Comparison of ENCODE assay signal across 9 mouse cellular contexts in genomic region chr6:107528877-107529864, GRCm38 (mm10). TPM values are rescaled to one million over a fixed set of nuclear protein-coding genes. Genes with fewer than 3 reads are reported as not detected.
DNase-seq lines count a peak whose midpoint lies in the region; ATAC-seq and TF ChIP-seq lines count a peak whose summit lies in the region.
"Had no signal": no experiment of that assay in that cellular context is flagged by ENCODE, and none has a peak within 500 bp of the region (broad histone marks: within the 10 kb centered on the region; RNA-seq: fewer than 3 reads in every experiment).

TSS of gene Lrrn1 (plus strand) at chr6:107529768.

- no peak within 1 kb of the TSS for H3K27ac ChIP-seq in lung, embryonic 14.5 days (ENCODE audit: low read depth)
- H3K27ac ChIP-seq in intestine, embryonic 16.5 days (ENCODE audit: low read length), result no peak within 1 kb of the TSS
- peak within 1 kb of the TSS; percentile 94 for H3K27ac ChIP-seq in neural tube, embryonic 15.5 days (replicated peaks)

- intact Hi-C loops in left cerebral cortex, postnatal 4 days (cut with DNase I), result no loop called here

- peak within 1 kb of the TSS; percentile 53 for H3K9ac ChIP-seq in lung, embryonic 14.5 days
- peak within 1 kb of the TSS; percentile 52 for H3K9ac ChIP-seq in intestine, embryonic 16.5 days (ENCODE audit: low read depth, low read length)
- peak within 1 kb of the TSS; percentile 96 for H3K9ac ChIP-seq in neural tube, embryonic 15.5 days (replicated peaks)

- H3K4me1 ChIP-seq in lung, embryonic 14.5 days (ENCODE audit: insufficient read depth), result peaks cover 5% of the 10 kb centered on the region
- H3K4me1 ChIP-seq in intestine, embryonic 16.5 days (ENCODE audit: control insufficient read depth, insufficient read depth, low read length), result 0 out of 2 replicates have a peak, but pooled peaks cover 4% of the 10 kb centered on the region
- H3K4me1 ChIP-seq in neural tube, embryonic 15.5 days, result peaks cover 27% of the 10 kb centered on the region

- H3K36me3 ChIP-seq in lung, embryonic 14.5 days (ENCODE audit: insufficient read depth), result no peaks in the 10 kb centered on the region
- H3K36me3 ChIP-seq in intestine, embryonic 16.5 days (ENCODE audit: control insufficient read depth, insufficient read depth, low read length), result no peaks in the 10 kb centered on the region
- no peaks in the 10 kb centered on the region for H3K36me3 ChIP-seq in neural tube, embryonic 15.5 days
- H3K36me3 ChIP-seq: G1E had no signal

- no peaks in the 10 kb centered on the region for H3K9me3 ChIP-seq in lung, embryonic 14.5 days (ENCODE audit: low read depth, low read length)
- H3K9me3 ChIP-seq in intestine, embryonic 16.5 days (ENCODE audit: control insufficient read depth, low read length), result no peaks in the 10 kb centered on the region
- no peaks in the 10 kb centered on the region for H3K9me3 ChIP-seq in neural tube, embryonic 15.5 days (replicated peaks)

- whole genome bisulfite sequencing in lung, embryonic 14.5 days, result 5% methylated on average over 36 of the region's 43 CpGs
- 4% methylated on average over 35 of the region's 43 CpGs for WGBS in intestine, embryonic 16.5 days
- 3% methylated on average over 30 of the region's 43 CpGs for WGBS in neural tube, embryonic 15.5 days

- ATAC-seq in lung, embryonic 14.5 days (ENCODE audit: insufficient read depth), result peak; percentile 93
- peak; percentile 92 for ATAC-seq in intestine, embryonic 16.5 days
- ATAC-seq in neural tube, embryonic 15.5 days (ENCODE audit: low FRiP score), result peak; percentile 96
- ATAC-seq in inflammation-experienced regulatory T-cells, adult 6 months, result no peak

- peaks cover 25% of the 10 kb centered on the region for H3K27me3 ChIP-seq in lung, embryonic 14.5 days (ENCODE audit: insufficient read depth, low read length)
- H3K27me3 ChIP-seq in intestine, embryonic 16.5 days (replicated peaks; ENCODE audit: control insufficient read depth, insufficient read depth, low read length), result peaks cover 6% of the 10 kb centered on the region; the same call in 1 of the 2 replicates
- no peaks in the 10 kb centered on the region for H3K27me3 ChIP-seq in neural tube, embryonic 15.5 days (replicated peaks)

- DNase-seq in lung, embryonic 14.5 days, result peak; percentile 73
- no peak for DNase-seq in lung, postnatal 25 days (ENCODE audit: low spot score)
- DNase-seq in cerebellum, adult 8-10 months, result peak; percentile 83
- peak; percentile 75 for DNase-seq in forelimb bud, embryonic 11.5 days (ENCODE audit: low read depth, low spot score)
- DNase-seq in left cerebral cortex, postnatal 4 days, result peak; percentile 91

- H3K4me3 ChIP-seq in lung, embryonic 14.5 days (ENCODE audit: low read depth, low read length), result peak within 1 kb of the TSS; percentile 57
- peak within 1 kb of the TSS; percentile 59 for H3K4me3 ChIP-seq in intestine, embryonic 16.5 days (ENCODE audit: low read length)
- H3K4me3 ChIP-seq in neural tube, embryonic 15.5 days (replicated peaks), result peak within 1 kb of the TSS; percentile 87

- 0 out of 2 replicates have a peak, but pooled peaks have one; percentile 3 for TF ChIP-seq CTCF in lung, embryonic 14.5 days (IDR thresholded peaks at IDR 0.05; ENCODE audit: low read depth)

- H3K4me2 ChIP-seq in lung, embryonic 14.5 days, result peak within 1 kb of the TSS; percentile 98
- H3K4me2 ChIP-seq in intestine, embryonic 16.5 days (ENCODE audit: low read depth, low read length), result peak within 1 kb of the TSS; percentile 98
- peak within 1 kb of the TSS; percentile 69 for H3K4me2 ChIP-seq in neural tube, embryonic 15.5 days

RNA-seq across cellular contexts. Expression of gene Lrrn1, which starts in this region (rescaled TPM):
- 12.8 and 13.5 TPM in 2 replicates for polyA plus RNA-seq in lung, embryonic 14.5 days (2014; fragmentation: Nextera tagmentation; extraction: Ambion mirVana)
- polyA plus RNA-seq in intestine, embryonic 16.5 days (2015; fragmentation: Nextera tagmentation; extraction: Ambion mirVana), result 3.9 and 4.6 TPM in 2 replicates
- total RNA-seq in left cerebral cortex, postnatal 4 days (2021), result 10 to 100 TPM; 31.8 to 32.2 TPM
- 56.9 and 63.4 TPM in 2 replicates for polyA plus RNA-seq in neural tube, embryonic 15.5 days (2015; fragmentation: Nextera tagmentation; extraction: Ambion mirVana)
- polyA plus RNA-seq in inflammation-experienced regulatory T-cells, adult 6 months (2017; shearing (Covaris generic)), result not detected
- total RNA-seq: G1E had no signal
- polyA plus RNA-seq: G1E had no signal
